Mouse (Mus musculus) subcutaneous adipose tissue, adult 2 months (tissue): ENCODE results near the gene Ofcc1. TPM values are rescaled to one million over a fixed set of nuclear protein-coding genes. Genes with fewer than 3 reads are reported as not detected.

Experiments
- polyA plus RNA-seq: library from polyadenylated mRNA; depleted of rRNA; stranded (reverse); fragments of >200 nt; gene quantifications from 2 replicates; pipeline ENCODE4 v1.2.3, GENCODE M21; 2012; ENCODE audit warnings: low replicate concordance; rRNA removed

Gene Ofcc1
- 0.15 and 0.29 TPM in 2 replicates for polyA plus RNA-seq

GRCm38 (mm10) chr13:40361288-40361687 lies at the start of gene Ofcc1:
TSS of gene Ofcc1 (minus strand) at chr13:40361450.

